Mouse (Mus musculus) midbrain, postnatal 0 days (tissue): Measurements from ENCODE around the gene Pomc. TPM values are rescaled to one million over a fixed set of nuclear protein-coding genes. Genes with fewer than 3 reads are reported as not detected.

ENCODE experiments used
- ATAC-seq: fragments of 200-750 bp; cut with Nextera tagmentation; 2 replicates; pipeline ENCODE4 v1.8.0; 2017; ENCODE audit warnings: moderate number of reproducible peaks, mild to moderate bottlenecking, moderate TSS enrichment, moderate library complexity; ENCODE audit not compliant: low FRiP score
- DNase-seq: peaks from one replicate; pipeline ENCODE4 v3.0.0-alpha.2; 2015; ENCODE audit warnings: low spot score
- H3K27ac ChIP-seq: fragments of 300-500 bp; sonication (generic); 2 replicates; pipeline ENCODE4 v1.5.1; 2014; ENCODE audit warnings: low read depth, mild to moderate bottlenecking, low read length, mixed read lengths
- H3K27me3 ChIP-seq: fragments of 300-500 bp; sonication (generic); 2 replicates; pipeline ENCODE4 v1.6.1; 2014; ENCODE audit warnings: low read length, control low read depth, mixed read lengths; ENCODE audit not compliant: insufficient read depth
- H3K36me3 ChIP-seq: fragments of 300-500 bp; sonication (generic); 2 replicates; pipeline ENCODE4 v1.6.1; 2014; ENCODE audit warnings: low read length, control low read depth, mixed read lengths; ENCODE audit not compliant: insufficient read depth
- H3K4me1 ChIP-seq: fragments of 300-500 bp; sonication (generic); 2 replicates; pipeline ENCODE4 v1.6.1; 2014; ENCODE audit warnings: mild to moderate bottlenecking, control low read depth, antibody characterized with exemption, low read length, mixed read lengths; ENCODE audit not compliant: insufficient read depth
- H3K4me2 ChIP-seq: fragments of 300-500 bp; sonication (generic); 2 replicates; pipeline ENCODE4 v1.6.1; 2014; ENCODE audit warnings: low read depth, mild to moderate bottlenecking, low read length, mixed read lengths; ENCODE audit not compliant: poor library complexity, severe bottlenecking
- H3K4me3 ChIP-seq: fragments of 300-500 bp; sonication (generic); 2 replicates; pipeline ENCODE4 v1.5.1; 2014; ENCODE audit warnings: low read depth, mild to moderate bottlenecking, low read length, moderate library complexity
- H3K9ac ChIP-seq: fragments of 300-500 bp; sonication (generic); replicated peaks from 2 replicates; pipeline ENCODE4 v1.6.1; 2014; ENCODE audit warnings: mild to moderate bottlenecking, low read length, moderate library complexity, mixed read lengths; ENCODE audit not compliant: poor library complexity, severe bottlenecking
- H3K9me3 ChIP-seq: fragments of 300-500 bp; sonication (generic); 2 replicates; pipeline ENCODE4 v1.6.1; 2016; ENCODE audit warnings: low read length, control low read depth
- CTCF ChIP-seq: IDR thresholded peaks from 2 replicates; pipeline ENCODE4 v1.5.1; 2016; ENCODE audit warnings: antibody characterized with exemption, mild to moderate bottlenecking
- WGBS: fragments of 180-500 bp; shearing (Covaris S2); extraction: QIAGEN DNeasy Blood & Tissue Kit; methylation state at CpG from one replicate; pipeline ENCODE4 v1.1.7; 2014; 5-methylcytosine and 5-hydroxymethylcytosine counted together
- polyA plus RNA-seq: library from polyadenylated mRNA; unstranded; fragments of >200 nt; fragmentation: Nextera tagmentation; extraction: Ambion mirVana; gene quantifications from 2 replicates; pipeline ENCODE4 v1.2.1, GENCODE M21; 2015
- total RNA-seq: library from RNA; depleted of rRNA; stranded (reverse); fragments of >200 nt; gene quantifications from 2 replicates; pipeline ENCODE4 v1.2.3, GENCODE M21; 2014; rRNA removed

The Pomc gene
- total and polyA plus RNA-seq, 2 experiments from 2014 or later: 2.2 to 9.8 TPM

DNA sequence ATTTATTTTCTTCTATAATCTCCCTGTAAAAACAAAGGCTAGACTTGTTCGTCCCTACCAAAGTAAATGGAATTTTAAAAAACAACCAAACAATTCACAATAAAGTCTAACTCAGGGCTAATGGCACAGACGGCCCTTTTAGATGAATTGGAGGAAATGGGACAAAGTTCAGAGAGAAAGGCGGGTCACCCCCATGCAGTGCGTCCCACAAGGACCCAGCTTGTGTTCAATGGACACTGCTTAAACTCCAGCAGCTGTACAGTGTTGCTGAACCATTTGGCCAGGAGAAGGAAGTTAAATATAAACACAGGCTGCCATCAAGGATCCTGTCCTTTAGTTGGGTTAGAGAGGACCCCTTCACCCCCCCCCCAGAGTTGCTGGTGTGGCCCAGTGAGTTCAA, 53.0 kb downstream of the Pomc start:
- no peak for DNase-seq
- WGBS: 59% methylated on average over 4 of the region's 4 CpGs

DNA sequence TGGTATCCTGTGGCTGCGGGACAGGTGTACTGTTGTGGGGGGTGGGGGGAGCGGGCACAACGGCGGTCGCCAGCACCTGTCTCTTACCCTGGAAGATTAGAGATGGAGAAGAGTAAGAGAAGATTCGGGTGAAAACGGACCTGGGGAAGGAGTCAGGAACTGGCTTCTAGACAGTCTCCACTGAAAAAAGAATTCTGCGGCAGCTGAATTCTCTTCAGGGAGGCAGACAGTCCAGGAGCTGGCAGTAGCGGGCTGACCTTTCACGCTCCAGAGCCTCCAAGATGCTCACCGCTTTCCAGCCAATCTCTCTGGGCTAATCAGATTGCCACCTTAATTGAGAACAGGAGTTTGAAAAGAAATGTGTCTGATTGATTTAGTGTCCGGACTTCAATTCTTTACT, 54.0 kb downstream of the Pomc start:
- WGBS: 43% methylated on average over 12 of the region's 12 CpGs
- no peaks in the 10 kb centered on the region for H3K9me3 ChIP-seq
- H3K36me3 ChIP-seq: no peaks in the 10 kb centered on the region
- no peak overlapping the region for H3K4me2 ChIP-seq
- H3K27ac ChIP-seq: 0 out of 2 replicates have a peak overlapping the region, but pooled peaks have one; percentile 1
- ATAC-seq: no peak
- TF ChIP-seq CTCF: no peak
- no peak overlapping the region for H3K9ac ChIP-seq
- peaks cover 9% of the 10 kb centered on the region for H3K4me1 ChIP-seq
- H3K27me3 ChIP-seq: no peaks in the 10 kb centered on the region
- DNase-seq: peak; percentile 75
- no peak overlapping the region for H3K4me3 ChIP-seq

More for the DNA sequence above, 53.0 kb downstream of the Pomc start:
- no peak overlapping the region for H3K9ac ChIP-seq
- no peaks in the 10 kb centered on the region for H3K9me3 ChIP-seq
- H3K36me3 ChIP-seq: no peaks in the 10 kb centered on the region
- H3K4me2 ChIP-seq: no peak overlapping the region
- no peak for TF ChIP-seq CTCF
- H3K27me3 ChIP-seq: no peaks in the 10 kb centered on the region
- ATAC-seq: no peak
- no peak overlapping the region for H3K4me3 ChIP-seq
- peaks cover 9% of the 10 kb centered on the region for H3K4me1 ChIP-seq
- no peak overlapping the region for H3K27ac ChIP-seq

Other genes with a start within 250 kb of the Pomc start
- gene Dnmt3a, start 148.9 kb upstream of the Pomc start, total RNA-seq: 88.5 and 101 TPM in 2 replicates
- 106 and 130 TPM in 2 replicates for gene Dnmt3a, start 148.9 kb upstream of the Pomc start, polyA plus RNA-seq
- 111 and 117 TPM in 2 replicates for gene Efr3b, start 84.0 kb downstream of the Pomc start, total RNA-seq
- 30.1 and 32.8 TPM in 2 replicates for gene Efr3b, start 84.0 kb downstream of the Pomc start, polyA plus RNA-seq
- 51.9 and 54.3 TPM in 2 replicates for gene Dnajc27, start 127.6 kb downstream of the Pomc start, total RNA-seq
- 26.1 and 28.0 TPM in 2 replicates for gene Dnajc27, start 127.6 kb downstream of the Pomc start, polyA plus RNA-seq
- 36.9 and 38.7 TPM in 2 replicates for gene Adcy3, start 178.2 kb downstream of the Pomc start, total RNA-seq
- gene Adcy3, start 178.2 kb downstream of the Pomc start, polyA plus RNA-seq: 12.5 and 13.0 TPM in 2 replicates